Mouse (Mus musculus) lung, embryonic 15.5 days (tissue): ENCODE data around the gene Gm4952. TPM values are rescaled to one million over a fixed set of nuclear protein-coding genes. Genes with fewer than 3 reads are reported as not detected.
A peak's percentile ranks its signal among the peaks of the same experiment; 100 is the strongest.

Source experiments
- ATAC-seq: fragments of 200-750 bp; cut with Nextera tagmentation; 2 replicates; pipeline ENCODE4 v1.8.0; 2017; ENCODE audit warnings: moderate number of reproducible peaks, borderline replicate concordance; ENCODE audit not compliant: low FRiP score, low TSS enrichment; ENCODE audit errors: extremely low read depth
- H3K27ac ChIP-seq: fragments of 300-500 bp; sonication (generic); 2 replicates; pipeline ENCODE4 v1.5.1; 2015; ENCODE audit warnings: moderate library complexity, mild to moderate bottlenecking, inconsistent platforms
- H3K27me3 ChIP-seq: fragments of 300-500 bp; sonication (generic); 2 replicates; pipeline ENCODE4 v1.6.1; 2015; ENCODE audit warnings: inconsistent platforms
- H3K36me3 ChIP-seq: fragments of 300-500 bp; sonication (generic); 2 replicates; pipeline ENCODE4 v1.6.1; 2015; ENCODE audit warnings: inconsistent platforms
- H3K4me1 ChIP-seq: fragments of 300-500 bp; sonication (generic); 2 replicates; pipeline ENCODE4 v1.6.1; 2015; ENCODE audit warnings: inconsistent platforms
- H3K4me2 ChIP-seq: fragments of 300-500 bp; sonication (generic); 2 replicates; pipeline ENCODE4 v1.6.1; 2015; ENCODE audit warnings: inconsistent platforms, mild to moderate bottlenecking, moderate library complexity
- H3K4me3 ChIP-seq: fragments of 300-500 bp; sonication (generic); 2 replicates; pipeline ENCODE4 v1.5.1; 2015; ENCODE audit warnings: mild to moderate bottlenecking, inconsistent platforms
- H3K9ac ChIP-seq: fragments of 300-500 bp; sonication (generic); 2 replicates; pipeline ENCODE4 v1.6.1; 2015; ENCODE audit warnings: inconsistent platforms
- H3K9me3 ChIP-seq: fragments of 300-500 bp; sonication (generic); 2 replicates; pipeline ENCODE4 v1.6.1; 2016; ENCODE audit warnings: inconsistent platforms
- WGBS: fragments of 180-500 bp; shearing (Covaris S2); methylation state at CpG from one replicate; pipeline ENCODE4 v1.1.7; 2015; 5-methylcytosine and 5-hydroxymethylcytosine counted together
- polyA plus RNA-seq: library from polyadenylated mRNA; unstranded; fragments of >200 nt; fragmentation: Nextera tagmentation; extraction: Ambion mirVana; gene quantifications from 2 replicates; pipeline ENCODE4 v1.2.1, GENCODE M21; 2015

Gm4952 gene
- polyA plus RNA-seq = 0.12 TPM in 1 of 2 replicates, not detected in the other

DNA sequence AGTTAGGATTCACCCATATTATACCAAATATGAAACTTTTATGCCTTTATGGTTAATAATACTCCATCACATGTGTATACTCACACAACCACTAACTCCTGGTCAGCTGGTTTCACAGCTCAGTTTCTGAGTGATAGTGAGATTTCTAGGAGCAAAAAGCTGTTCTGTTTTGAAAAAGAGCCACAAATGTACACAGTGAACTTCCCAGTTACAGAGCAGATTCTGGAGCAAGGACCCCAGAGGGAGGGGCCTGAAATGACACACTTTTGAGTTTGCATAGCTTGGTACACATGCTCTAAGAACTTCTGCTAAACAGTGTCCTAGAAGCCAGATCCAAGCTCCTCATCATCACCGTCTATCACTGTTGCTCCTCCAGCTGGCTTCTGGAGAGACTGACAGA is at the start of gene Gm4952:
Gene Gm4952, plus strand, starts transcription at position 301 of the 400 bp plus-strand sequence.
- ATAC-seq = no peak
- H3K9ac ChIP-seq = no peak within 1 kb of the TSS
- H3K36me3 ChIP-seq = no peaks in the 10 kb centered on the region
- no peaks in the 10 kb centered on the region for H3K9me3 ChIP-seq
- H3K4me2 ChIP-seq = no peak within 1 kb of the TSS
- no peak within 1 kb of the TSS for H3K4me3 ChIP-seq
- peaks cover 9% of the 10 kb centered on the region; the same call in 1 of the 2 replicates for H3K4me1 ChIP-seq
- WGBS = 34% methylated on average over 1 of the region's 1 CpGs
- H3K27me3 ChIP-seq = no peaks in the 10 kb centered on the region
- no peak within 1 kb of the TSS for H3K27ac ChIP-seq

DNA sequence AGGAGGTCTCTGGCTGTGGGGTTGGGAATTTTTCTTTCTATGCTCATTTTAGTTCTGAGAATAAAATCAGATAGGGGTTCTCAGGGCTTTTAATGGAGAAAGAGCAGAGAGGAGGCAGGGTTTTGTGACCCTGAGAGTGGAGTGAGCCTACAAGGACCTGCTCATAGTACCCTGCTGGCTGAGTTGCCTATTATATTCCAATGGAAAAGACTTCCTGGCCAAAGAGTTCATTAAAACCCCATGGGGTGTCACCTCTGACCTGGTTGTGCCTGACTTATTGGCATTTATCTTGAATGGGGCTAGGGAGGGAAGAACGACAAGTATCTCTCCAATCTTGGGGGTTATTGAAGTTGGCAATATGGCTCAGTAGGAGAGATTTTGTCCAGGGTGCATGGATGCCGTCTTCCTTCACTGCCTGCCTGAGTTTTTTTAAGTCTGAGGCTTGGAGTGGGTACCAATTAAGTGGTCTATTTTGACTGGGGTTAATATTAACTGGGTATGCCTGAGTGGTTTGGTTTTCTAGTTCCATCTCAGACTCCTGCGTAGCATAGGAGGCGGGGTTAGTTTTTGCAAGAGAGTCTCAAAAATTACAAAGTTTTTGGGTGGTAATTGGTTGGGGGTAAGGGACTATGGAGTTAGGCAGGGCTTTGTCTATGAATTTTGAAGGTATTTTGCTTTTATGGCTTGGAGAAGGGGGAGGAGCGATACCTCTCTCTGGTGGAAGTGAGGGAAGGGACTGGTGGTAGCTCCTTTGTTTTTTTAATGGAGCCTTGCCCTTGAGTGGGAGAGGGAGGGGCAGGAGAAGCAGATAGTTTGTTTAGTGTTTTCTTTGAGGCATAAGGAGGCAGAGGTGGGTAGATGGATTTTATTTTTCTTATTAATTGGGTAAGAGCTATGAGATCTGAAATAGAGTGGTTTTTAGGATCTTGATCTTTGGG is 49.5 kb upstream of the Gm4952 start:
- Histone ChIP-seq H3K27me3 (no peaks in the 10 kb centered on the region), H3K4me2 (no peak overlapping the region), H3K4me3 (no peak overlapping the region), H3K36me3 (no peaks in the 10 kb centered on the region), H3K4me1 (no peaks in the 10 kb centered on the region), H3K27ac (no peak overlapping the region), H3K9me3 (no peaks in the 10 kb centered on the region), H3K9ac (no peak overlapping the region)
- no peak for ATAC-seq
- 65% methylated on average over 5 of the region's 5 CpGs for WGBS

DNA sequence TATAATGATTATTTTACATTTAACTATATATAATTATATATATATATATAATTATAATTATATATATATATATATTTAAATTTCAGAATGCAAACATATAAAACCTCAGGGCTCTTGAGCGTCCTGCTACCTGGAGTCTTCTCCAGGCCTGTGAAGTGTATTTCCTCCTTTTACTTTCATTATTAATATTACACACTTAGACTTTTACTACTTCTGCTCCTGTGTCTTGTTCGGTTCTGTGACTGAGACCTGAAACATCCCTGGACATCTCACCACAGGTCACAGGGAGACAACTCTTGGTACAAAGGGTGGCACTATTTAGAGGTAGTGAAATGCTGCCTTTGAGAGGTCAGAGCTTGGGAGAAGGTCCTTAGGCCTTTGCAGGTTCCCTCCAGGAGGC is 43.5 kb upstream of the Gm4952 start:
- H3K4me1 ChIP-seq = no peaks in the 10 kb centered on the region
- 85% methylated on average over 2 of the region's 2 CpGs for WGBS
- no peak overlapping the region for H3K9ac ChIP-seq
- no peak overlapping the region for H3K4me2 ChIP-seq
- no peaks in the 10 kb centered on the region for H3K36me3 ChIP-seq
- no peaks in the 10 kb centered on the region for H3K9me3 ChIP-seq
- no peaks in the 10 kb centered on the region for H3K27me3 ChIP-seq
- no peak overlapping the region for H3K4me3 ChIP-seq
- no peak overlapping the region for H3K27ac ChIP-seq
- ATAC-seq = no peak

DNA sequence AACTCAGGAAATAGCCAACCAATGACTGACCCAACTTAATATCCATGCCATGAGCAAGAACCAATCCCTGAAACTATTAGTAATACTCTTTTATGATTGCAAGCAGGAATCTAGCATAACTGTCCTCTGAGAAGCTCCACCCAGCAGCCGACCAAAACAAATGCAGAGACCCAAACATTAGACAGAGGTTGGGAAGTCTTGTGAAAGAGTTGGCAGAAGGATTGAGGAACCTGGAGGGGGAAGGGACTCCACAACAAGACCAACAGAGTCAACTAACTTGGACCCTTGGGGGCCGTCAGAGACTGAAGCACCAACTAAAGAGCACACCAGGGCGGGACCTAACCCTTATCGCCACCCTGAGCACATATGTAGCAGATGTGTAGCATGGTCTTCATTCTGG is 41.6 kb upstream of the Gm4952 start:
- Histone ChIP-seq H3K27me3 (no peaks in the 10 kb centered on the region), H3K9me3 (no peaks in the 10 kb centered on the region), H3K4me1 (no peaks in the 10 kb centered on the region), H3K27ac (no peak overlapping the region), H3K4me2 (no peak overlapping the region), H3K9ac (no peak overlapping the region), H3K36me3 (no peaks in the 10 kb centered on the region), H3K4me3 (no peak overlapping the region)
- WGBS = 81% methylated on average over 4 of the region's 4 CpGs
- ATAC-seq = no peak

DNA sequence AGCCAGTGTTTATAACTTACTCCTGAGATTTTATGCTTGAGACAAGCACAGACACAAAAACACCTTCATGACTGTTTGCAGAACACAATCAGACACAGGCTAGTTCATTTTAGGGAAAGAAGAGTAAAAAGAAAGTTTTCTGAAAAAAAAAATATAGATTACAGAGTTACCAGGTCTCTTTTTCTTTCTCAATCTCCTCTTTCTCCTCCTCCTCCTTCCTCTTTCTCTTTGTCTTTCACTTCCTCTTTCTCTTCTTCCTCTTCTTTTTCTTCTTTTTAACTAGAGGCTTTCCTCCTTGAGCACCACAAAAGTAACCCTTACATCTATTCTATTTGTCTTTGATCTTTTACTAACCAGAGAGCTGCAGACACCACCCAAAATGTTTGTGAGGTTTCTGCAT is 35.6 kb upstream of the Gm4952 start:
- ATAC-seq = no peak

DNA sequence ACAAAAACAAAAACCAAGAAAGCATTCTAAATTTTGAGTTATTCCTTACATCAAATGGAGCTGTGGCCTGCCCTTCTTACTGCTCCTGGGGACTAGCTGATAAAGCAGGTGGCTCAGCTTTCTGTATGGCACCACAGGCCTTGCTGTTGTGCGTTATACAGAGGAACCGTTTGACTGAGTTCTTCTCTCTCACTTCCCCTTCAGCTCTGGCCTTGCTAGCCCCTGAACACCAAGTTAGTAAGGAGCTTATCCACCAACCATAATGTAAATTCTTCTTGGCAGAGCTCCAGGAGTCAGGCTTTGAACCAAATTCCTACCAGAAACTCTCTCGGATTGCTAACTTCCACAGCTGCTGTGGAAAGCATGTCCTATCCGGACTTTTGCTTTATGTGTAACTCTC is 32.8 kb upstream of the Gm4952 start:
- no peak for ATAC-seq
- H3K27ac ChIP-seq = no peak overlapping the region
- no peaks in the 10 kb centered on the region for H3K27me3 ChIP-seq
- WGBS = 16% methylated on average over 4 of the region's 4 CpGs
- peaks cover 6% of the 10 kb centered on the region; the same call in 1 of the 2 replicates for H3K4me1 ChIP-seq
- no peaks in the 10 kb centered on the region for H3K9me3 ChIP-seq
- H3K9ac ChIP-seq = no peak overlapping the region
- H3K4me3 ChIP-seq = no peak overlapping the region
- no peaks in the 10 kb centered on the region for H3K36me3 ChIP-seq
- H3K4me2 ChIP-seq = no peak overlapping the region

More for the DNA sequence above, 35.6 kb upstream of the Gm4952 start:
- H3K9me3 ChIP-seq = no peaks in the 10 kb centered on the region
- no peaks in the 10 kb centered on the region for H3K36me3 ChIP-seq
- no peak overlapping the region for H3K4me3 ChIP-seq
- H3K4me2 ChIP-seq = no peak overlapping the region
- no peak overlapping the region for H3K27ac ChIP-seq
- peaks cover 6% of the 10 kb centered on the region; the same call in 1 of the 2 replicates for H3K4me1 ChIP-seq
- H3K27me3 ChIP-seq = no peaks in the 10 kb centered on the region
- no peak overlapping the region for H3K9ac ChIP-seq

DNA sequence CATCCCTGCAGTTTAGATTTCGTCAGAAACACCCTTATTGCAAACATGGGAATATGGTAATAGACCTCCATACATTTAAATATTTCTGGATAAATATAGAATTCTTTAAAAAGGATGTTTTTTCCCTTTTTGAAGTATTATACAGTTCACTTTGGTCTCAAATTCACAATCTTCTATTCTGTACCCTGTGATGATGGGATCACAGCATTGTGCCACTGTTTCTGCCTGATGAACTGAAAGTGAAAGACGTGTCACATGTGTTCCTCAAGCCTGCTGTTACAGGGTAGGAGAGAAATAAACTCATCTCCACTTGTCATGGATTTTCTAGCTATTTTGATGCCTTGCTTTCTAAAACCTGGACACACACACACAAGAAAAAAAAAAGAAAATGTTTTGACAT is 28.9 kb upstream of the Gm4952 start:
- Histone ChIP-seq H3K4me1 (peaks cover 20% of the 10 kb centered on the region), H3K36me3 (no peaks in the 10 kb centered on the region), H3K27me3 (no peaks in the 10 kb centered on the region), H3K9ac (no peak overlapping the region), H3K9me3 (no peaks in the 10 kb centered on the region), H3K4me3 (no peak overlapping the region), H3K27ac (no peak overlapping the region), H3K4me2 (no peak overlapping the region)
- no peak for ATAC-seq
- WGBS = 40% methylated on average over 2 of the region's 2 CpGs

DNA sequence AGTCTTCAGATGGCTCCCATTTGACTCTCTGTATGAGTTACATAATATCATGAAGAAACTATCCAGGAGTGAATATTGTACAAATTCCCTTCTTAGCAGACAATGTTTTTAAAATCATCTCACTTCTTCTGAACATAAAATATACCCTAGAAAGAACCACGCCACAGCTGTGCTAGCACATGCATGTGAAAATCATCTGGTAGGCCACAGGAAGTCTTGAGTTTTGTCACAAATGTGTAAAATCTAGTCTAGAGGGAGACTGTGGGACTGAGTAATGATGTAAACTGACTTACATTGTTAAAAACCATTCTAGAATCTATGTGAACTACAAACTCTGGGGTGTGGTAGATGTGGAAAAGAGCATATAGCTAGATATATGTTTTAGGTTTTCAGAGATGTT is 28.1 kb upstream of the Gm4952 start:
- Histone ChIP-seq H3K4me3 (no peak overlapping the region), H3K4me2 (no peak overlapping the region), H3K9ac (no peak overlapping the region), H3K36me3 (no peaks in the 10 kb centered on the region), H3K27me3 (no peaks in the 10 kb centered on the region), H3K9me3 (no peaks in the 10 kb centered on the region), H3K4me1 (peaks cover 20% of the 10 kb centered on the region), H3K27ac (no peak overlapping the region)
- 87% methylated on average over 1 of the region's 1 CpGs for WGBS
- ATAC-seq = no peak

DNA sequence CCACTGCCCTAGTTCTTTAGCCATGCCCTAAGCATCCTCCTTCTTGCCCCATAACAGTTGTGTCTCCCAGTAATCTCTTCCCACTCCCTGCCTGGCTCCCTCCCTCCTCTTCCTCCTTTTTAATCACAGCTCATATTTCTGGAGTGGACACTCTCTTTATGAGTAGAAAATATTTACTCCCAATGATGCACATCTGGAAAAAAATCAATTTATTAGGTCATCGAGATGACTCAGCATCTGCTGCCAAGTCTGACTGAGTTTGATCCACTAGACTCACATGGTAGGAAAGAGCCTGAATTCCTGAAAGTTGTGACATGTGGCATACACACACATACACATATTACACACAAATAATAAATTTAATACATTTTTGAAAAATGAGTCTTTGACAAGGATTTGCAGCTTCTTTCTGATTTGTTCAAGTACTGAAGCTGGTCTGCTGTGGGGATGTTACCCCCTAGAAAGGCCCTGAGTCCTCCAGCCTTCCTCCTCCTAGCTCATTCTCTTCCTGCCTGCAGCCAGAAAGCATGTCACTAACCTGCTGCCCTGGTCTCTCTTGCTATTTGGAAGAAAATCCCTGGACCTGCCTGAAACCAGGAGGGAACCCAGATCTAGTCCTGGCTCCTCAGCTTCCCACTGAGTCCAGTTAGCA is 27.0 kb upstream of the Gm4952 start:
- H3K36me3 ChIP-seq = peaks cover 4% of the 10 kb centered on the region; the same call in 1 of the 2 replicates
- no peaks in the 10 kb centered on the region for H3K27me3 ChIP-seq
- no peak overlapping the region for H3K9ac ChIP-seq
- no peaks in the 10 kb centered on the region for H3K9me3 ChIP-seq
- WGBS = 73% methylated on average over 1 of the region's 1 CpGs
- H3K4me3 ChIP-seq = peak overlapping the region; percentile 48
- H3K27ac ChIP-seq = 0 out of 2 replicates have a peak overlapping the region, but pooled peaks have one; percentile 61
- peaks cover 14% of the 10 kb centered on the region; the same call in 1 of the 2 replicates for H3K4me1 ChIP-seq
- no peak for ATAC-seq
- peak overlapping the region; percentile 57 for H3K4me2 ChIP-seq

DNA sequence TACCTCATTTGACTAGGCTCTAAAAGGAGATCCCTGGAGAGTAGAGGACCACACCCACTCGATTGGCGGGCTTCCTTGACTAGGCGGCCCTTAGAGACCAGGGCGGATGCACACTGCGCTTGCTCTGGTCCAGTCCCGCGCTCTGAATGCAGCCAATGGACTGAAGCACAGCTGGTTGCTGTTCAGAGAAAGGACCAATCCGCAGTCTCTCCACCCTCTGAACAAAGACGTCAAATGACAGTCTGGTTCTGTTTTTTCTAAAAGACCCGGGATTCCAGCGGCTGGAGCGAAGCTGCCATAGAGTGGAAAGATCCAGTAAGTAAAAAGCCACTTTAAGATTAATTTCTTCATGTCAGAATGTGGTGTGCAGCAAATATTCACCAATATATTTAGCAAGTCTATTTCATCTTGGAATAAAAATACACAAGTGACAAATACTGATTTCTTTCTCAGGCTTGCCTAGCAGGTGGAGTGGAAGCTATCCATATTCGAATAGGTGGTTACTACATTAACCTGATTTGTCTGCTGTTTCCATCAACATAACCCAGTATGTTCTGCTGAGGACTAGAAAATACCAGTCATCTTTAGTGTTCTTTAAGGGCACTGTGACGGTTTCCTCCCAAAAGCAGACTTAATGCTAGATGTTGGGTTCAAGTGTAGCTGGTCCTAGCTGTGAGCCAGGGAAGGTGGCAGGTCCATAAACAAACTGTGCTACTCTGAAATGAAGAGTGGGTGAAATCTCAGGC is 26.3 kb upstream of the Gm4952 start:
- Histone ChIP-seq H3K9ac (peak overlapping the region; percentile 18), H3K27ac (peak overlapping the region; percentile 61), H3K4me2 (peak overlapping the region; percentile 57), H3K4me1 (peaks cover 14% of the 10 kb centered on the region; the same call in 1 of the 2 replicates), H3K36me3 (peaks cover 11% of the 10 kb centered on the region; the same call in 1 of the 2 replicates), H3K27me3 (no peaks in the 10 kb centered on the region), H3K9me3 (no peaks in the 10 kb centered on the region), H3K4me3 (peak overlapping the region; percentile 48)
- 7% methylated on average over 14 of the region's 14 CpGs for WGBS
- peak; percentile 98 for ATAC-seq

DNA sequence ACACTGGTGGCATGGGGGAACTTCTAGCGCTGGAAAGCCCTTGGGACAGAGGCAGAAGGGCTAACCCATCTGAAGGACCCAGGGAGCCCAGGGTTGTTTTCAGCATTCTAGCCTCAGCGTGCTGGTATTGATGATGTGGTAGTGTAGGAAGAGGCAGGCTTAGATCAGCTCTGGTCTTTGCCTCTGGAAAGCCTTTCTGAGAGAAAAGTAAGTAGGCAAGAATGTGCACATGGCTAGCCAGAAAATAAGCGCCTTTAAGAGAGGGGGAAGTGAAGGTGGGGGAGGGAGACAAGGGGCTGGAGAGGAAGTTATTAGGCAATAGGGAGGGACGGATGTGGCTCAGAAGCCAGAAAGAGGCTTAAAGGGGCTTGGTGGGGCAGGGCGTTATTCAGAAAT is 25.8 kb upstream of the Gm4952 start:
- no peaks in the 10 kb centered on the region for H3K9me3 ChIP-seq
- H3K4me3 ChIP-seq = peak overlapping the region; percentile 48
- H3K4me2 ChIP-seq = peak overlapping the region; percentile 57
- ATAC-seq = peak; percentile 36; the same call in 1 of the 2 replicates
- H3K4me1 ChIP-seq = peaks cover 14% of the 10 kb centered on the region; the same call in 1 of the 2 replicates
- peak overlapping the region; percentile 18 for H3K9ac ChIP-seq
- H3K36me3 ChIP-seq = peaks cover 14% of the 10 kb centered on the region; the same call in 1 of the 2 replicates
- no peaks in the 10 kb centered on the region for H3K27me3 ChIP-seq
- 14% methylated on average over 5 of the region's 5 CpGs for WGBS
- peak overlapping the region; percentile 59 for H3K27ac ChIP-seq
